Mouse (Mus musculus): ENCODE results near the gene Aagab.

Gene Aagab

GRCm38 (mm10) chr9:63602043-63602939, at the start of gene Aagab, which contains the start of gene Iqch:
Gene Aagab, plus strand, starts transcription at chr9:63602660.
Gene Iqch, minus strand, starts transcription at chr9:63602493.
- DNase-seq (ENCODE audit: low read depth, low spot score): peak; percentile 94

GRCm38 (mm10) chr9:63553628-63554027, 48.8 kb upstream of the Aagab start:
- DNase-seq (ENCODE audit: low read depth, low spot score): no peak

GRCm38 (mm10) chr9:63555460-63555990, 46.9 kb upstream of the Aagab start:
- no peak for DNase-seq (ENCODE audit: low read depth, low spot score)

GRCm38 (mm10) chr9:63556316-63556715, 46.1 kb upstream of the Aagab start:
- no peak for DNase-seq (ENCODE audit: low read depth, low spot score)

GRCm38 (mm10) chr9:63556933-63557332, 45.5 kb upstream of the Aagab start:
- no peak for DNase-seq (ENCODE audit: low read depth, low spot score)

- DNase-seq (ENCODE audit: low read depth, low spot score): no peak
Measured at GRCm38 (mm10) chr9:63561931-63562330, 40.5 kb upstream of the Aagab start.

GRCm38 (mm10) chr9:63563436-63563835, 39.0 kb upstream of the Aagab start:
- DNase-seq (ENCODE audit: low read depth, low spot score): no peak

GRCm38 (mm10) chr9:63568314-63568713, 34.1 kb upstream of the Aagab start:
- no peak for DNase-seq (ENCODE audit: low read depth, low spot score)

- no peak for DNase-seq (ENCODE audit: low read depth, low spot score)
Measured at GRCm38 (mm10) chr9:63568808-63569207, 33.7 kb upstream of the Aagab start.

GRCm38 (mm10) chr9:63571895-63572294, 30.6 kb upstream of the Aagab start:
- no peak for DNase-seq (ENCODE audit: low read depth, low spot score)

- no peak for DNase-seq (ENCODE audit: low read depth, low spot score)
Measured at GRCm38 (mm10) chr9:63572874-63573273, 29.6 kb upstream of the Aagab start.

- DNase-seq (ENCODE audit: low read depth, low spot score): no peak
Measured at GRCm38 (mm10) chr9:63577469-63577868, 25.0 kb upstream of the Aagab start.

- DNase-seq (ENCODE audit: low read depth, low spot score): no peak
Measured at GRCm38 (mm10) chr9:63579644-63580043, 22.8 kb upstream of the Aagab start.

GRCm38 (mm10) chr9:63580046-63580445, 22.4 kb upstream of the Aagab start:
- no peak for DNase-seq (ENCODE audit: low read depth, low spot score)

- DNase-seq (ENCODE audit: low read depth, low spot score): no peak
Measured at GRCm38 (mm10) chr9:63581778-63582177, 20.7 kb upstream of the Aagab start.

- DNase-seq (ENCODE audit: low read depth, low spot score): no peak
Measured at GRCm38 (mm10) chr9:63585251-63585650, 17.2 kb upstream of the Aagab start.

GRCm38 (mm10) chr9:63589209-63589608, 13.3 kb upstream of the Aagab start:
- no peak for DNase-seq (ENCODE audit: low read depth, low spot score)

- DNase-seq (ENCODE audit: low read depth, low spot score): no peak
Measured at GRCm38 (mm10) chr9:63590592-63590991, 11.9 kb upstream of the Aagab start.

GRCm38 (mm10) chr9:63591661-63592256, 10.7 kb upstream of the Aagab start:
- no peak for DNase-seq (ENCODE audit: low read depth, low spot score)

- DNase-seq (ENCODE audit: low read depth, low spot score): no peak
Measured at GRCm38 (mm10) chr9:63595032-63595431, 7.4 kb upstream of the Aagab start.

- no peak for DNase-seq (ENCODE audit: low read depth, low spot score)
Measured at GRCm38 (mm10) chr9:63595652-63596051, 6.8 kb upstream of the Aagab start.

GRCm38 (mm10) chr9:63596660-63597059, 5.8 kb upstream of the Aagab start:
- DNase-seq (ENCODE audit: low read depth, low spot score): no peak

- peak; percentile 40 for DNase-seq (ENCODE audit: low read depth, low spot score)
Measured at GRCm38 (mm10) chr9:63603849-63604248, 1.4 kb downstream of the Aagab start.
